Mouse (Mus musculus) urinary bladder, postnatal 4 days (tissue): Measurements from ENCODE around the gene 4932438H23Rik.

Source experiments
- DNase-seq, 2 experiments: peaks; one replicate each; pipeline ENCODE4 v3.0.0; 2021 to 2022; ENCODE audit warnings: low spot score in 2 of 2

Gene 4932438H23Rik

DNA sequence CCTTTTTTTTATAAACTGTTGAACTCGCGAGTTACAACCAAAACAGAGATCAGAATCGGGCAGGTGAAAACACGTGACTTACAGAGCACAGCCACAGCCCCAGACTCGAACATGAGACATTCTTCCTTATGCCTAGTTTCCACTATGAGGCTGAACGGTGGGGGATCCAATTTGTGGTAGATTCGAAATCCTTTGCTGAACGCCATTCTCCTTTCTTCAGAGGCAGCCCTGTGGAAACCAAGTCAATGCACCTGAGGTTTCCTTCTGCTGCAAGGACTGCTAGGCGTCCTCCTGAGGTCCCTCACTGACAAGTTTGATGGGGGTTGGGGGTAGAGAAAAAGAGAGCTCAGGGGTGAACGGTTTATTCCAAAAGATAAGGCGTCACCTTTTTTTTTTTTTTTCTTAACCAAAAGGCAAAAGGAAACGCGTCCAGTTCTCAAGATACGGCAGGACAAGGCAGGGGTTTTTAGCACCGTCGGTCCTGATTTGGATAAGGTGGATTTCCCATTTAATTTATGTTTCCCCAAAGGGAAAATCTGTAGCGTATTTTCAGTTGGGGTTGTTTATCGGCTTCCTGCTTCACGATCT is 84.9 kb downstream of the 4932438H23Rik start:
- no peak for DNase-seq

- DNase-seq, result no peak
These were observed 89.9 kb downstream of the 4932438H23Rik start for GRCm38 (mm10) chr16:91004915-91005538.
